Mouse (Mus musculus) olfactory bulb, adult 2 months (tissue): Measurements from ENCODE around the gene Rad9a. TPM values are rescaled to one million over a fixed set of nuclear protein-coding genes. Genes with fewer than 3 reads are reported as not detected.
"Not testable (repeated sequence)": the region's sequence is repeated elsewhere in the genome, so short reads cannot be mapped to it uniquely, and the experiment has no call there.

Source experiments
- H3K27ac ChIP-seq: fragments of 200-500 bp; 2 replicates; pipeline ENCODE4 v1.5.1; 2012; ENCODE audit warnings: low read depth, low read length; ENCODE audit not compliant: insufficient read depth
- H3K4me1 ChIP-seq: fragments of 200-500 bp; 2 replicates; pipeline ENCODE4 v1.6.1; 2012; ENCODE audit warnings: low read length; ENCODE audit not compliant: control insufficient read depth, insufficient read depth
- H3K4me3 ChIP-seq: fragments of 200-500 bp; 2 replicates; pipeline ENCODE4 v1.5.1; 2012; ENCODE audit warnings: mild to moderate bottlenecking, low read depth, low read length, moderate library complexity; ENCODE audit not compliant: insufficient read depth
- CTCF ChIP-seq: fragments of 200-500 bp; IDR thresholded peaks from 2 replicates; pipeline ENCODE4 v1.5.1; 2012; ENCODE audit warnings: low read depth, mild to moderate bottlenecking, low read length, moderate library complexity; ENCODE audit not compliant: insufficient read depth
- POLR2A ChIP-seq: fragments of 200-500 bp; IDR thresholded peaks from 2 replicates; pipeline ENCODE4 v1.6.1; 2012; ENCODE audit warnings: mild to moderate bottlenecking, low read depth, low read length, moderate library complexity; ENCODE audit not compliant: insufficient read depth
- WGBS: fragments of 180-500 bp; shearing (Covaris S2); methylation state at CpG from one replicate; pipeline ENCODE4 v1.1.7; 2018; 5-methylcytosine and 5-hydroxymethylcytosine counted together
- polyA plus RNA-seq: library from polyadenylated mRNA; stranded (reverse); fragments of >200 nt; gene quantifications from 2 replicates; pipeline ENCODE4 v1.2.4, GENCODE M21; 2012; ENCODE audit warnings: low replicate concordance; ENCODE audit not compliant: missing spikeins, insufficient read depth, insufficient read length

Rad9a gene
- polyA plus RNA-seq = not detected in 2 replicates

DNA sequence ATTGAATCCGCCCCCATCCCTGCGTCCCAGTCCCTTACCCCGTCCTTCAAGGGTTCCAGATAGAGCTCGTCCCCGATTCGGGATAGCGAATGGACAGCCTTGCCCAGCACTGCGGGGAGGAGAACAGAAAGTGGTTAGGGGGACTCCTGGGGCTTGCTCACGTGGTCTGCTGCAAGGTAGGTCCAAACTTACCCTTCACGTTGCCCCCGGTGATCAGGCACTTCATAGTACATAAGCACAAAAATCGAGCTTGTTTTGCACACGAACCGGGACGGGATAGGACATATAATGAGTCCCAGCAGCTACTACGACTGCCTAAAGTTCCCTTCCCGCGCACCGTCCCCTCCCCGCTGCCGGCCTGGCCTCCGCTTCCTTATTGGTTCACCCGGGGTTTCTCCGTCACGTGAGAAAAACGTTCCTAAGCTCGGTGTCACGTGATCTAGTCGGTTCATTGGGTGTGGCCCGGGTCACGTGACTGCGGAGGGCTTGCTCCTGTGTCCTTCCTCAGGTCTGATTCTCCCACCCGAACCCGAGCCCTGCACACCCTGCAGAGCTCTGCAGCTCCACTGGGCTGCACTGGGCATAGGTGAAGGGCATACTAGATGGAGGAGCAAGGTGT, at the start of gene Rad9a:
Gene Rad9a (minus strand): TSS at position 372 of the 619 bp plus-strand sequence.
- TF ChIP-seq POLR2A (peak; percentile 80), CTCF (no peak)
- peak within 1 kb of the TSS; percentile 62 for H3K4me3 ChIP-seq
- H3K4me1 ChIP-seq = peaks cover 22% of the 10 kb centered on the region
- under 1% methylated on average over 34 of the region's 34 CpGs for WGBS
- peak within 1 kb of the TSS; percentile 52; the same call in 1 of the 2 replicates for H3K27ac ChIP-seq

DNA sequence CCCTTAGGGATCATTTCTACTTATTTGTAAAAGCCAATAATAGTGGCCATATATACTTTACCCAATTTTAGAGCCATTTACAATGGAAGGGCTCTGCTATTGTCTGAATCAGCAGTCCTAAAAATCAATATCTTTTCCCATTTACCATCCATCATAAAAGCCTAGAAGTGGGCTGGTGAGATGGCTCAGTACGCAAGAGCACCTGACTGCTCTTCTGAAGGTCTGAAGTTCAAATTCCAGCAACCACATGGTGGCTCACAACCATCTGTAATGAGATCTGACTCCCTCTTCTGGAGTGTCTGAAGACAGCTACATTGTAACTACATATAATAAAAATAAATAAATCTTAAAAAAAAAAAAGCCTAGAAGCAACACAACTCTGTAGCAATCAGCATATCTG, 47.2 kb upstream of the Rad9a start:
- H3K4me3 ChIP-seq, H3K27ac ChIP-seq, H3K4me1 ChIP-seq: not testable (repeated sequence)
- 91% methylated on average over 1 of the region's 1 CpGs for WGBS

DNA sequence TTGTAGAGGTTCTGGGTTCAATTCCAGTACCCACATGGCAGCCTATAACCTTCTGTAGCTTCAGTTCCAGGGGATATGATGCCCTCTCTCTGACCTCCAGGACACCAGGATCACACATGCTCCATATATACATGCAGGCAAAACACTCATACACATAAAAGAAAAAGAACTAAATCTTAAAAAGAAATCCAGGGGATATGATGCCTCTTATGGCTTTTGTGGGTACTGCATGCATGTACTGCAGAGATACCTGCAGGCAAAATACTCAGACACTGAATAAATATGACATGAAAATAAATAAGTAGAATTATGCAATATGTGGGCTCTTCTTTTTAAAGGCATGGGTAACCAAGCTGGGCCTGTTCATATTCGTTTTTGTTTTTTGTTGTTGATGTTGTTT, 45.5 kb upstream of the Rad9a start:
- TF ChIP-seq POLR2A = no peak
- no peak for TF ChIP-seq CTCF
- no peak overlapping the region for H3K27ac ChIP-seq
- 66% methylated on average over 1 of the region's 1 CpGs for WGBS
- no peaks in the 10 kb centered on the region for H3K4me1 ChIP-seq
- no peak overlapping the region for H3K4me3 ChIP-seq

DNA sequence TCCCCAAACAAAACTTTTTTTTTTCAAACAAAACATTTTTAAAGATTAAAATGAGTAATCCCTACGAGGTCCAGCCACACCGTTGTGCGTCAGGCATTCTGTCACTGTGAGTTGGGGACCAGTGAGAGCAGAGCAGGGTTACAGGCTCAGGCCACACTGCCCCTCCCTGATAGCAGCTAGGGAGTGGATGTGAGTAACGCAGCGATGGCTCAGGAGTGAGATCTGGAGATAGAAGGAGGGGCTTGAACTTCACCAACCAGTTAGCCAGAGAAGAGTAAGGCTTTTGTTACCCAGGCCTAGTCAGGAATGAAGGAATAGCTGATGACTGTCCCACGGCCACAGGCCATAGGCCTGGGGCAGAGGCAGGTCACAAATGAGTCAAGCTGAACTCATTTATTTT, 43.3 kb upstream of the Rad9a start:
- no peak overlapping the region for H3K27ac ChIP-seq
- TF ChIP-seq CTCF (no peak), POLR2A (no peak)
- no peaks in the 10 kb centered on the region for H3K4me1 ChIP-seq
- 90% methylated on average over 6 of the region's 6 CpGs for WGBS
- H3K4me3 ChIP-seq = no peak overlapping the region

DNA sequence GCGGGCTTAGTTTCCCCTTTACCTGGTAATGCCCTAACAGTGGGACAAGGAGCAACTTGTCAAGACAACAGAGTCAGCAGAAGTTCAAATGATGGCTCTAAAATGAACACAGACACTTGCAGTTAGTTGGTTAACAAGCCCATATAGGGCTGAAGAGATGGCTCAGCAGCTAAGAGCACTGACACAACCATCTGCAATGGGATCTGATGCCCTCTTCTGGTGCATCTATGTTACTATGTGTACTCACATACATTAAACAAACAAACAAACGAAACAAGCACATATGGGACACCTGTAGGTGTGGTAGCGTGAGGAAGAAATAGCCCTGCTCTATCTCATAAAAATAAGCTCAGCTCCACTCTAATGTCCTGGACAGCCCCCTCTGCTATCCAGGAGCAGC, 41.0 kb upstream of the Rad9a start:
- H3K27ac ChIP-seq = no peak overlapping the region
- TF ChIP-seq POLR2A (no peak), CTCF (no peak)
- H3K4me3 ChIP-seq = no peak overlapping the region
- no peaks in the 10 kb centered on the region for H3K4me1 ChIP-seq
- 72% methylated on average over 3 of the region's 3 CpGs for WGBS

DNA sequence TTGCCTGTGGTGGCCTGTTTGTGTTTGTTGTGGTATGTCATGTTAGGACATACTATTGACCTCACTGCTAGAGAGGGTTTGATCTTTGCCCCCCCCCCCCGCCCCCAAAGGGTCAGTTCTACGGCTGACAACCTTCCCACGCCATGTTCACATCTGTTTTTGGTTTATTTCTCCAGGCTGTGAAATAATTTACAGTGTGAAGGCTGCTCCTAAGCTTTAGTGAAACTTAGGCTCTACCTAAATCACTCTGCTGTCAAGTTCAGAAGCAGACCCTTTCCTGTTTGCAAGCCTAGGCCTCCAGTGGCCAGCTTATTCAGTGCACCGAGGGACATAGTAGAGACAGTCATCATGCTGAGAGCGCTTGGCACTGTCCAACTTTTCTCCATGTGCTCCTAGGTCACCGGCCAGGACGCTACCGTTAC, 38.8 kb upstream of the Rad9a start:
- WGBS = 78% methylated on average over 8 of the region's 8 CpGs
- no peak for TF ChIP-seq POLR2A
- TF ChIP-seq CTCF = no peak
- Histone ChIP-seq H3K27ac (no peak overlapping the region), H3K4me1 (no peaks in the 10 kb centered on the region), H3K4me3 (no peak overlapping the region)

DNA sequence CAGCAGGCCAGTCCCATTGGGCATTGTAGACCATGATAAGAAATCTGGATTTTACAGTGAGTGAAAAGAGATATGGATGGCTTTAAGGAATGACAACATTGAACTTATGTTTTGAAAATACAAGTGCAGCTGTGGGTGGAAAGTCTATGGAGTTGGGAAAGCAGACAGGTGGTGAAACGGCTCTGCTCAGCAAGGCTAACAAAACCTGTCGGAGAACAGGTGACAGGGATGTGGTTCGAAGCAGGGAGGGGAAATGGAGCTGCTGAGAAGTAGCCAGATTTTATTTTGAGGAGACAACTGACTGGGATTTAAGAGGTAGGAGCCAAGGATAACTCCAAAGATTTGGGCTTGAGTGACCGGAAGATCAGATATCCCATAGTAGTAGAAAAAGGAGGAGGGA, 33.1 kb upstream of the Rad9a start:
- H3K4me3 ChIP-seq = no peak overlapping the region
- TF ChIP-seq POLR2A = no peak
- no peak for TF ChIP-seq CTCF
- H3K27ac ChIP-seq = no peak overlapping the region
- H3K4me1 ChIP-seq = peaks cover 18% of the 10 kb centered on the region
- WGBS = 83% methylated on average over 4 of the region's 4 CpGs

DNA sequence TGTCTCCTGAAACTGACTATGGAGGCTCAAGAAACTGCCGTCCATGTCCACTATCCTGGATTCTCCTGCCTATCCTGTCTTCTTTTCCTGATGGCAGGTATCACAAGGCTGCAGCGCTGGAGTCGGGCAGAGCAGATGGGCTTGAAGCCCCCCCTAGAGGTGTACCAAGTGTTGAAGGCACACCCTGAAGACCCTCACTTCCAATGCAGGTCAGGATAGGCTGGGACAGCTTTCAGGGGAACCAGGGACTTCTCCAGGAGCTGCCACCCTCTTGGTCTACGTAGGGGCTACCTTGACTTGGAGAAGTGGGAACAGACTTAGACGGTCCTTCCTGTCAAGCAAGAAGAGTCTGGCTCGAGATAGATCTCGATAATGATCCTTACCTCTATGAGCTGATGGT, 31.2 kb upstream of the Rad9a start:
- 83% methylated on average over 7 of the region's 7 CpGs for WGBS
- H3K4me1 ChIP-seq = peaks cover 18% of the 10 kb centered on the region
- peak overlapping the region; percentile 92 for H3K27ac ChIP-seq
- H3K4me3 ChIP-seq = no peak overlapping the region
- TF ChIP-seq POLR2A = no peak

DNA sequence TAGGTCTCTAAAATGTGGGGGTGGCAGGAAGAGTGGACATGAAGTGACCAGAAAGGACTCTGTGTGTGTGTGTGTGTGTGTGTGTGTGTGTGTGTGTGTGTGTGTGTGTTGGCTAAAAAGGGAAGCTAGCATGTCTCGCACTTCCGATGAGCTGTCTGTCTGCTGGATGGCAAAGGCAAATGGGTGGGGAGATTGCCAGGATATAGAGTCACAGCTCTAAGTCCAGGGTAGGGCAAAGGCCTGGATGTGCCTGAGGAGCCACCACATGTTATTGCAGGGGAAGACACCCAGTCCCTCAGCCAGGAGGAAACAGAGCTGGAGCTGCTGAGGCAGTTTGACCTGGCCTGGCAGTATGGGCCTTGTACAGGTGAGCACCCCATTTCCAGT, 30.7 kb upstream of the Rad9a start:
- peak overlapping the region; percentile 92 for H3K27ac ChIP-seq
- 0% methylated on average over 2 of the region's 2 CpGs for WGBS

More for the DNA sequence above, 30.7 kb upstream of the Rad9a start:
- TF ChIP-seq POLR2A (no peak; the same call in 1 of the 2 replicates), CTCF (no peak)
- Histone ChIP-seq H3K4me1 (peaks cover 18% of the 10 kb centered on the region), H3K4me3 (peak overlapping the region; percentile 59)
